In genomic region chr3:102071016-102071415, GRCm38 (mm10) we compare ENCODE assay signal across 17 mouse cellular contexts. TPM values are rescaled to one million over a fixed set of nuclear protein-coding genes. Genes with fewer than 3 reads are reported as not detected.
DNase-seq lines count a peak whose midpoint lies in the region; ATAC-seq lines count a peak whose summit lies in the region.
"Had no signal": no experiment of that assay in that cellular context is flagged by ENCODE, and none has a peak within 500 bp of the region (broad histone marks: within the 10 kb centered on the region; RNA-seq: fewer than 3 reads in every experiment).

No protein-coding gene starts in this region.

- no peak overlapping the region for H3K4me3 ChIP-seq in hindbrain, embryonic 11.5 days (ENCODE audit: low read depth, low read length)
- H3K4me3 ChIP-seq: forebrain, embryonic 13.5 days; heart, embryonic 15.5 days; liver, embryonic 13.5 days; myocyte had no signal

- no peak overlapping the region for H3K9ac ChIP-seq in hindbrain, embryonic 11.5 days (ENCODE audit: low read depth, low read length)
- H3K9ac ChIP-seq: forebrain, embryonic 13.5 days; heart, embryonic 15.5 days; liver, embryonic 13.5 days had no signal

- DNase-seq in brain, embryonic 18.5 days (ENCODE audit: low read depth, low spot score) = peak; percentile 36
- DNase-seq in frontal cortex, postnatal 36 days (ENCODE audit: low spot score in 2 of 2) = peak; percentile 59 to 83
- DNase-seq in layer of hippocampus, postnatal 36 days = peak; percentile 52 to 56
- DNase-seq in right cerebral cortex, adult 2 months (ENCODE audit: low spot score in 2 of 2) = peak; percentile 57 to 62
- DNase-seq in heart, postnatal 14 days = no peak
- DNase-seq in hindbrain, embryonic 11.5 days (ENCODE audit: low spot score) = no peak
- no peak for DNase-seq in adrenal gland, postnatal 4 days (ENCODE audit: low spot score in 2 of 2)
- DNase-seq: adrenal gland, postnatal 10 days; kidney, adult 8-10 months; liver, embryonic 13.5 days had no signal

- no peak for ATAC-seq in erythroblast, adult 5-6 weeks (replicated peaks; ENCODE audit: low FRiP score, poor library complexity, severe bottlenecking)
- ATAC-seq in hindbrain, embryonic 11.5 days (ENCODE audit: low FRiP score) = no peak
- ATAC-seq: lung, postnatal 0 days had no signal

- intact Hi-C loops in heart, postnatal 14 days (cut with DNase I) = no loop called here

- H3K9me3 ChIP-seq in hindbrain, embryonic 11.5 days (ENCODE audit: control insufficient read depth, low read length) = no peaks in the 10 kb centered on the region
- H3K9me3 ChIP-seq: forebrain, embryonic 13.5 days; G1E; heart, embryonic 15.5 days; liver, embryonic 13.5 days had no signal

- H3K4me2 ChIP-seq in hindbrain, embryonic 11.5 days (replicated peaks; ENCODE audit: low read depth, low read length) = no peak overlapping the region
- H3K4me2 ChIP-seq: forebrain, embryonic 13.5 days; heart, embryonic 15.5 days; liver, embryonic 13.5 days had no signal

- no peaks in the 10 kb centered on the region for H3K27me3 ChIP-seq in hindbrain, embryonic 11.5 days (ENCODE audit: control insufficient read depth, insufficient read depth, low read length)
- H3K27me3 ChIP-seq: forebrain, embryonic 13.5 days; heart, embryonic 15.5 days; liver, embryonic 13.5 days had no signal

- H3K4me1 ChIP-seq in hindbrain, embryonic 11.5 days (replicated peaks; ENCODE audit: control insufficient read depth, insufficient read depth, low read length) = no peaks in the 10 kb centered on the region
- H3K4me1 ChIP-seq: forebrain, embryonic 13.5 days; liver, embryonic 13.5 days had no signal

- no peak overlapping the region for H3K27ac ChIP-seq in hindbrain, embryonic 11.5 days (ENCODE audit: low read depth, low read length)
- H3K27ac ChIP-seq: forebrain, embryonic 13.5 days; liver, embryonic 13.5 days had no signal

- WGBS in hindbrain, embryonic 11.5 days = 97% methylated on average over 3 of the region's 3 CpGs

- H3K36me3 ChIP-seq in hindbrain, embryonic 11.5 days (ENCODE audit: control insufficient read depth, insufficient read depth, low read length) = no peaks in the 10 kb centered on the region
- H3K36me3 ChIP-seq: G1E; heart, embryonic 15.5 days; liver, embryonic 13.5 days had no signal

RNA-seq across cellular contexts. Expression of gene Casq2, which starts 15.2 kb away (rescaled TPM):
- total RNA-seq in layer of hippocampus, postnatal 36 days (2021) = 1 to 10 TPM in 1 of 2 experiments, under 1 TPM in 1; 0.77 to 2.3 TPM
- total RNA-seq in heart, postnatal 14 days (2021) = 1,000 to 10,000 TPM; 1,042 to 1,098 TPM
- total RNA-seq in erythroblast, adult 5-6 weeks (2015; ENCODE audit: low replicate concordance) = not detected in 2 replicates
- total RNA-seq in erythroblast, adult 5-6 weeks (2017; ENCODE audit: low replicate concordance) = 5.9 and 12.6 TPM in 2 replicates
- polyA plus RNA-seq in hindbrain, embryonic 11.5 days (2014; fragmentation: Nextera tagmentation; extraction: Ambion mirVana) = 0.76 and 2.1 TPM in 2 replicates
- 10 to 100 TPM; 10.1 to 22.1 TPM for total RNA-seq in adrenal gland, postnatal 4 days (2021)
- total RNA-seq: megakaryocyte-erythroid progenitor cell, adult 5-6 weeks had no signal
- polyA plus RNA-seq: G1E had no signal

Comparison
In these comparisons a context has a peak if more than half of its experiments do, and no peak if none do; other contexts are left out.
1. DNase-seq: peak in brain, embryonic 18.5 days (single experiment), frontal cortex, postnatal 36 days (2 of 2), layer of hippocampus, postnatal 36 days (2 of 2) and right cerebral cortex, adult 2 months (2 of 2); none in heart, postnatal 14 days (0 of 2), hindbrain, embryonic 11.5 days (single experiment) and adrenal gland, postnatal 4 days (0 of 2).
2. RNA of gene Casq2, which starts 15.2 kb away (total RNA-seq): 1,042 to 1,098 TPM in heart, postnatal 14 days; 10.1 to 22.1 TPM in adrenal gland, postnatal 4 days, 5.9 to 12.6 TPM in erythroblast, adult 5-6 weeks and 0.77 to 2.3 TPM in layer of hippocampus, postnatal 36 days; every median in the first group is over 10 times any median in the second.